Comparison of ENCODE assay signal across 10 mouse cellular contexts in genomic region chr5:53593080-53593688, GRCm38 (mm10).
DNase-seq lines count a peak whose midpoint lies in the region; ATAC-seq and TF ChIP-seq lines count a peak whose summit lies in the region.
"Had no signal": no experiment of that assay in that cellular context is flagged by ENCODE, and none has a peak within 500 bp of the region (broad histone marks: within the 10 kb centered on the region; RNA-seq: fewer than 3 reads in every experiment).

No protein-coding gene starts in this region.

- no peaks in the 10 kb centered on the region for H3K36me3 ChIP-seq in heart, embryonic 13.5 days
- no peaks in the 10 kb centered on the region for H3K36me3 ChIP-seq in midbrain, embryonic 10.5 days
- H3K36me3 ChIP-seq in midbrain, embryonic 16.5 days (ENCODE audit: control insufficient read depth, insufficient read depth, low read length) = no peaks in the 10 kb centered on the region
- no peaks in the 10 kb centered on the region for H3K36me3 ChIP-seq in hindbrain, embryonic 14.5 days (replicated peaks; ENCODE audit: control insufficient read depth, insufficient read depth)
- no peaks in the 10 kb centered on the region for H3K36me3 ChIP-seq in stomach, postnatal 0 days (ENCODE audit: control insufficient read depth, insufficient read depth, low read length)

- H3K4me2 ChIP-seq in heart, embryonic 13.5 days = 0 out of 2 replicates have a peak overlapping the region, but pooled peaks have one; percentile 5
- H3K4me2 ChIP-seq in midbrain, embryonic 16.5 days (ENCODE audit: low read length) = no peak overlapping the region
- H3K4me2 ChIP-seq in hindbrain, embryonic 14.5 days (replicated peaks) = peak overlapping the region; percentile 74
- H3K4me2 ChIP-seq in stomach, postnatal 0 days (replicated peaks; ENCODE audit: low read depth) = no peak overlapping the region

- ATAC-seq in heart, embryonic 13.5 days (ENCODE audit: extremely low read depth, insufficient number of reproducible peaks, low FRiP score, low TSS enrichment) = no peak
- no peak for ATAC-seq in midbrain, embryonic 16.5 days
- ATAC-seq in hindbrain, embryonic 14.5 days (ENCODE audit: low FRiP score) = no peak
- ATAC-seq in stomach, postnatal 0 days (ENCODE audit: low FRiP score, low TSS enrichment) = no peak
- ATAC-seq: CD4-positive, CD25-positive, alpha-beta regulatory T cell, adult 4 months had no signal

- intact Hi-C loops in heart, postnatal 14 days (cut with DNase I) = loop anchor here (5.0 kb wide), 1 partner anchor 761 kb away; the partner anchor contains the start of gene Anapc4

- peak; percentile 36 for TF ChIP-seq CTCF in stomach, postnatal 0 days (IDR thresholded peaks at IDR 0.05; ENCODE audit: low read depth)

- TF ChIP-seq EP300 in stomach, postnatal 0 days (optimal IDR thresholded peaks at IDR 0.05) = no peak

- H3K27ac ChIP-seq in heart, embryonic 13.5 days (replicated peaks) = no peak overlapping the region
- H3K27ac ChIP-seq in midbrain, embryonic 10.5 days (replicated peaks) = no peak overlapping the region
- H3K27ac ChIP-seq in midbrain, embryonic 16.5 days (ENCODE audit: low read length) = no peak overlapping the region
- no peak overlapping the region for H3K27ac ChIP-seq in hindbrain, embryonic 14.5 days
- H3K27ac ChIP-seq in stomach, postnatal 0 days (replicated peaks) = no peak overlapping the region

- 76% methylated on average over 5 of the region's 5 CpGs for WGBS in heart, embryonic 13.5 days
- WGBS in midbrain, embryonic 10.5 days = 87% methylated on average over 5 of the region's 5 CpGs
- WGBS in midbrain, embryonic 16.5 days = 86% methylated on average over 5 of the region's 5 CpGs
- WGBS in hindbrain, embryonic 14.5 days = 84% methylated on average over 5 of the region's 5 CpGs
- 59% methylated on average over 5 of the region's 5 CpGs for WGBS in stomach, postnatal 0 days

- H3K9ac ChIP-seq in heart, embryonic 13.5 days = no peak overlapping the region
- H3K9ac ChIP-seq in midbrain, embryonic 16.5 days (ENCODE audit: low read depth, low read length) = no peak overlapping the region
- H3K9ac ChIP-seq in hindbrain, embryonic 14.5 days = no peak overlapping the region
- no peak overlapping the region for H3K9ac ChIP-seq in stomach, postnatal 0 days (ENCODE audit: low read length)

- no peaks in the 10 kb centered on the region for H3K9me3 ChIP-seq in heart, embryonic 13.5 days
- H3K9me3 ChIP-seq in midbrain, embryonic 10.5 days (replicated peaks) = no peaks in the 10 kb centered on the region
- H3K9me3 ChIP-seq in midbrain, embryonic 16.5 days (replicated peaks; ENCODE audit: control insufficient read depth, low read length, poor library complexity, severe bottlenecking) = no peaks in the 10 kb centered on the region
- no peaks in the 10 kb centered on the region for H3K9me3 ChIP-seq in hindbrain, embryonic 14.5 days (ENCODE audit: control insufficient read depth, low read length)
- no peaks in the 10 kb centered on the region for H3K9me3 ChIP-seq in stomach, postnatal 0 days (ENCODE audit: control insufficient read depth, low read length)

- peaks cover 40% of the 10 kb centered on the region for H3K4me1 ChIP-seq in heart, embryonic 13.5 days
- peaks cover 39% of the 10 kb centered on the region for H3K4me1 ChIP-seq in midbrain, embryonic 10.5 days
- peaks cover 29% of the 10 kb centered on the region for H3K4me1 ChIP-seq in midbrain, embryonic 16.5 days (ENCODE audit: control insufficient read depth, insufficient read depth, low read length)
- peaks cover 27% of the 10 kb centered on the region for H3K4me1 ChIP-seq in hindbrain, embryonic 14.5 days (replicated peaks; ENCODE audit: control insufficient read depth, insufficient read depth, low read length)
- H3K4me1 ChIP-seq in stomach, postnatal 0 days (replicated peaks; ENCODE audit: control insufficient read depth, insufficient read depth) = no peaks in the 10 kb centered on the region

- DNase-seq in heart, postnatal 14 days = no peak
- DNase-seq in midbrain, embryonic 10.5 days (ENCODE audit: low spot score) = no peak
- DNase-seq in hindbrain, embryonic 14.5 days (ENCODE audit: low spot score) = no peak
- DNase-seq in stomach, postnatal 0 days (ENCODE audit: low spot score) = no peak
- DNase-seq in gastrocnemius, adult 8-10 months (ENCODE audit: low spot score in 2 of 2) = no peak
- no peak for DNase-seq in right cerebral cortex, adult 18-20 months
- DNase-seq: right cerebral cortex, postnatal 25 days had no signal

- H3K4me3 ChIP-seq in heart, embryonic 13.5 days = no peak overlapping the region
- H3K4me3 ChIP-seq in midbrain, embryonic 10.5 days = peak overlapping the region; percentile 92
- no peak overlapping the region for H3K4me3 ChIP-seq in midbrain, embryonic 16.5 days (ENCODE audit: low read depth, low read length)
- no peak overlapping the region for H3K4me3 ChIP-seq in hindbrain, embryonic 14.5 days (replicated peaks; ENCODE audit: low read length)
- H3K4me3 ChIP-seq in stomach, postnatal 0 days (ENCODE audit: low read depth, low read length) = no peak overlapping the region

- H3K27me3 ChIP-seq in heart, embryonic 13.5 days (replicated peaks) = no peaks in the 10 kb centered on the region
- H3K27me3 ChIP-seq in midbrain, embryonic 10.5 days (ENCODE audit: low read depth, poor library complexity, severe bottlenecking) = no peaks in the 10 kb centered on the region
- H3K27me3 ChIP-seq in midbrain, embryonic 16.5 days (ENCODE audit: control insufficient read depth, insufficient read depth, low read depth, low read length) = no peaks in the 10 kb centered on the region
- no peaks in the 10 kb centered on the region for H3K27me3 ChIP-seq in hindbrain, embryonic 14.5 days (ENCODE audit: control insufficient read depth, insufficient read depth, low read length)
- no peaks in the 10 kb centered on the region for H3K27me3 ChIP-seq in stomach, postnatal 0 days (ENCODE audit: control insufficient read depth, insufficient read depth, low read length)

Comparison
In these comparisons a context has a peak if more than half of its experiments do, and no peak if none do; other contexts are left out.
1. H3K4me2 ChIP-seq: peak in heart, embryonic 13.5 days (single experiment) and hindbrain, embryonic 14.5 days (single experiment); none in midbrain, embryonic 16.5 days (single experiment) and stomach, postnatal 0 days (single experiment).